Mouse (Mus musculus) embryo, embryonic 11.5 days (tissue): ENCODE measurements around the gene Lst1.
A peak's percentile ranks its signal among the peaks of the same experiment; 100 is the strongest.
"Not testable (repeated sequence)": the region's sequence is repeated elsewhere in the genome, so short reads cannot be mapped to it uniquely, and the experiment has no call there.

Experiments
- DNase-seq: peaks from one replicate; pipeline ENCODE4 v3.0.0-alpha.2; 2012; ENCODE audit warnings: low read depth, low spot score

Lst1 gene

GRCm38 (mm10) chr17:35187959-35188610, at the start of gene Lst1:
Gene Lst1 (minus strand): TSS chr17:35188439.
- no peak for DNase-seq

DNA sequence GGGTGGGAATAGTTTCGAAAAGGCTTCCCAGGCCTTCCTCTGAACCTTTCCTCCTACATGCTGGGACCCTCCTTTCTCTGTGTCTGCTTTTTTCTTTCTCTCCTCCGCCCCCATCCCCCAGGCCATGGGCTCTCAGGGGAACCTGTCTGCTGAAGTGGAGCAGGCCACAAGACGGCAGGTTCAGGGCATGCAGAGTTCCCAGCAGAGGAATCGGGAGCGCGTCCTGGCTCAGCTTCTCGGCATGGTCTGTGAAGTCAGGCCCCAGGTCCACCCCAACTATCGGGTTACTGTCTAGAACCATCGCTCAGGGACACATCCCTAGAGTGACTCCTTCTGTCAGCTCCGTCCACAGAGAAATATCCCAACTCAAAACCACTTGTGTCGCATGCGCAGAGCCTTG, 49.3 kb upstream of the Lst1 start:
- DNase-seq: no peak

DNA sequence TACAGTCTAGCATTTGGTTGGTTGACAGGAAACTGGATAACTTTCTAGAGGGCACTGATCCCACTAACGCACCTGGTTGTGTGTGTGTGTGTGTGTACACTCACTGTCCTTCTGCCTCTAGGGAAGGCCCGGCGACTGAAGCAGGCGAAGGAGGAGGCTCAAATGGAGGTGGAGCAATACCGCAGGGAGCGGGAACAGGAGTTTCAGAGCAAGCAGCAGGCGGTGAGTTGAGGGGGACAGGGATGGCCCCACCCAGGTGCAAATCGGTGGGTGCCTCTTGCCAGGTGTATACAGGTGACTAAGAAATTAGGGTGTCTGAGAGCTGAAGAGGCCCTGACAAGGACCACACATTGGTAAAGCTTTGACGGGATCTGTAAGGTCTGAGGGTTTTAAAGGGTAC, 48.8 kb upstream of the Lst1 start:
- no peak for DNase-seq

- DNase-seq: peak; percentile 88
These were observed 48.1 kb upstream of the Lst1 start for GRCm38 (mm10) chr17:35236390-35236746.

DNA sequence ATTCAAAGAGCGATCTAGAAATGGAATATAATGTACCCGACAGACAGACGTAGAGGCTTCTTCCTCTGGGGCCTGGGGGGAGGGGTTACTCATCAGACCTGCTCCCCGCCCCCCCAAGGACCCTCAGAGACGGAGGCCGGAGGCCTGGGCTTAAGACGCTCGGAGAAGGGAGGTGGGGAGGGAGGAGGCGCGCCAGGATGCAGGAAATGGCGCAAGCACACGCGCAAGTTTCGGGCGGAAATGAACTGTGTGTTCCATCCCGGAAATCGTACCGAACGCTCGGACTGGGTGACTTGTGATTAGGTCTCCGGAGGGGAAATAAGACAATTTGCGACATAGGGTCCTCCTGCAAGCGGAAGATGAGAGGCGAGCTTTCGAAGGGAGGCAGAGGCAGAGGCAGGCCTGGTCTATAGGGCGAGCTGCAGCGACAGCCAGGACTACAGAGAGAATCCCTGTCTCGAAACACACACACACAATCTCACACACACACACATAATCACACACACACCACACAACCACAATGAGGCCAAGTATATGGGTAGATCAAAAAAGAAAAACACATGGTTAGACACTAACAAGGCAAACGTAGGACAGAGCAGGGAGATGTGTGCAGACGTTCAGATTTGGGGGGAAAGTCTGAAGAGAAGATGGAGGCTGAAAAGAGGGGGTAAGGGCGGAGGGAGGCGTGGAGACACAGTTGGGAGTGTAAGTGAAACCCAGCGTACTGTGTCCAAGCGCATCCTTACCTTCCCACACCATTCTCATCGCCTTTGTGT, 47.6 kb upstream of the Lst1 start, which contains the start of gene Nfkbil1:
Nfkbil1 (minus strand) TSS at position 179 of the 776 bp plus-strand sequence.
- peak; percentile 93 for DNase-seq

DNA sequence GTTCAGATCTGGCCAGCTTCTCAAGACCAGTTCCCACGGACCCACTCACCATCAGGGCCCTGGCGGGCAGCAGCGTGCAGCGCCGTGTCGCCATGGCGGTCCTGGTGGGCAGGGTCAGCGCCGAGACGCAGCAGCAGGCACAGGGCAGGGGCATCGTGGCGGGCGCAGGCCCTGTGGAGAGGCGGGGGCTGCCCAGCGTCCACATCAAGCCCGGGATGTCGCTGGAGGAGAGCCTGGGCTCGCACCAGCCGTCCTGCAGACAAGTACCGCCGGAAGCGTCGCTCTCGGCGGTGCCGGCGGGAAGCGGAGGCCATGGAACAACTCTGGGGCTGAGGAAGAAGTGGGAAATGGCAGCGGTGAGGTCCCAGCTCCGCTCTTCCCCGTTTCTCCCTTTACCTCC, 46.7 kb upstream of the Lst1 start:
- no peak for DNase-seq

GRCm38 (mm10) chr17:35234090-35234489, 45.9 kb upstream of the Lst1 start:
- not testable (repeated sequence) for DNase-seq

GRCm38 (mm10) chr17:35233114-35233980, 45.1 kb upstream of the Lst1 start, which contains the start of gene Atp6v1g2:
Gene Atp6v1g2 (plus strand): TSS chr17:35233660.
- no peak for DNase-seq

GRCm38 (mm10) chr17:35232659-35233058, 44.4 kb upstream of the Lst1 start:
- no peak for DNase-seq

DNA sequence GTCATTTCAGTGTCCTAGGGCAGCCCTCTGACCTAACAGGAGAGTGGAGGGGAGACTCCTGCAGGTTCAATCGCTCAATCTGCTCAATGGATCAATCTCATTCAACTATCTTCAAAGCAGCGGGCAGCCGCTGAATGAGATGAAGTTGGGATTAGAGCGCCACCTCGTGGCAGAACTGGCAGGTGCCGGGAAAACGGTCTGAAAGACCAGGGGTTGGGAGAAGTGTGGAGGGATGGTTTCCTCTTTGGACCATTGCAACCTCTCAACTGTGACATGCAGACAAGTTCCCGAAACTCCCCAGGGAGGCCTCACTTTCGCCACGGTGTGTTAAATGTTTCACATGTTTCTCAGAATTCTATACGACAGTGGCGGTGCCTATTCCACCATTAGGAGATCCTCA, 43.8 kb upstream of the Lst1 start:
- peak; percentile 69 for DNase-seq

DNA sequence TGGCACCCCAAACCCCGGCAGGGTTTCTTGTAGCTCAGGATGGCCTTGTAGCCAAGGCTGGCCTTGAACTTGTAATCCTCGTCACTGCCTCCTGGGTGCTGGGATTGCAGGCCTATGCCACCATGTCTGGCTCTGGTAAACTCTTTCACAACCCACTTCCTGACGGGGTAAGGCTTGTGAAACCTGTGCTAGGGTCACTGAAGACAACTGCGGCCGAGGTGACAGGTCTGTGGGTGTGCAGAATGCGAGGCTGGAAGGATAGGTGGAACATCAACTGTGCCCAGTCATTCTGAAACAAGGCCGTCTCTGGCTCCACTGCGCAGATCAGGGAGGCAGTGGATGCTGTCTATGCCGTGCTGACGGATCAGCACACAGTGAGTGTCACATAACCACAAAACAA, 42.8 kb upstream of the Lst1 start:
- no peak for DNase-seq

- DNase-seq: no peak
These were observed 38.4 kb upstream of the Lst1 start for GRCm38 (mm10) chr17:35226561-35227046.

GRCm38 (mm10) chr17:35225456-35225855, 37.2 kb upstream of the Lst1 start:
- no peak for DNase-seq

- DNase-seq: no peak
These were observed 36.4 kb upstream of the Lst1 start for GRCm38 (mm10) chr17:35224641-35225040.

DNA sequence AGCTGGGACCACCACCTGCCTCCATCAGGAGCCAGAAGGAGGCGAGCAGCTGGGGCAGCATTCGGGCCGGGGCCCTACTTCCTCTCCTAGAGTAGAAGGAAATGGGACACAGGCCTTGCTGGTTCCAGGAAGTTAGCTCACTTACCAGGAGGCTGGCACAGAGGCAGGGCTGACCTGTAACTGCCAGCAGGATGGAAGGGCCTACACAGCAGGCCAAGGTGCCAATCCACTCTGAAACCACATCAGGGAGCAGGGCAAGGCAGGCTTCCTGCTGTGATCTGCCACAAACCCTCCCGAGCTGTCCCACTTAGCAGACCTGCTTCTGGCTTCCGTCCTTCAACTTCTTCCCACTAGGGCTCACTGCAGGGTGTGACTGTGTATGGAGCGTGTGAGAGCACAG, 34.1 kb upstream of the Lst1 start:
- no peak for DNase-seq

DNA sequence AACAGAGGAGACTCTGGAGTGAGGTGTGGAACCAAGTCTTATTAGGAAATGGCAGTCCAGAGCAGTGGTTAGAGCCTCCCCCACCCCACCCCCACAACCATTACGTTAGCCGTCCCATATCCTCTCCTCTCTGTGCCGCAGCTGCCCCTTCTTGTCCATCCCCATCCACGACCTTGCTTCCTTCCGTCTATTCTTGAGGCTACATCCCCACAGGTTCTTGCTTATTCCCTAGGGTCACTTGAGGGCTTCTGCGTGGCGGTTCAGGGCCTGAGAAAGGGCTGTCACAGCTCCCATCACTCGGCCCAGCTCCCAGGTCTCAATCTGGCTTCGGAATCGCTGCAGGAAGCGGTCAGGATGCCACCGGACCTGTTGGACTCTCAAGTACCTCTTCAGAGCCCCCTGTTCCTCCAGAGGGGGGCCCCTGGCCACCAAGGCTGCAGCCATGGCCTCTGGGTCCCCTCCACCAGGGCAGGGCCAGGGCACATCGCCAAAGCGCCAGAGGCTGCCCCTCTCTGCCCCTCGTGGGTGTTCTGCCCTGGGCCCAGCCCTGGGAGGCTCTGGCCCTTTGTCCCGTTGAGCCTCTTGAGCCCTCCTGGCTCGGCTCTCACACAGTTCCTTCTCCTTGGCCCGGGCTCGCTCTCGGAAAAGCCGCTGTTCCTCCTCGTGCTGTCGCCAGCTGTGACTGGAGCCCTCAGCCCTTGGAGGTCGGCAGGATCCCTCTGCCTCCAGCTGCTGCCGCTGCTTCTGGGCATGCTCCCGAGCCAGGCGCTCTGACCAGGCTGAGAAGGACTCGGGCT, 32.1 kb upstream of the Lst1 start, which contains the start of gene Gm16181:
Gm16181 (plus strand) TSS at position 679 of the 797 bp plus-strand sequence.
- no peak for DNase-seq

DNA sequence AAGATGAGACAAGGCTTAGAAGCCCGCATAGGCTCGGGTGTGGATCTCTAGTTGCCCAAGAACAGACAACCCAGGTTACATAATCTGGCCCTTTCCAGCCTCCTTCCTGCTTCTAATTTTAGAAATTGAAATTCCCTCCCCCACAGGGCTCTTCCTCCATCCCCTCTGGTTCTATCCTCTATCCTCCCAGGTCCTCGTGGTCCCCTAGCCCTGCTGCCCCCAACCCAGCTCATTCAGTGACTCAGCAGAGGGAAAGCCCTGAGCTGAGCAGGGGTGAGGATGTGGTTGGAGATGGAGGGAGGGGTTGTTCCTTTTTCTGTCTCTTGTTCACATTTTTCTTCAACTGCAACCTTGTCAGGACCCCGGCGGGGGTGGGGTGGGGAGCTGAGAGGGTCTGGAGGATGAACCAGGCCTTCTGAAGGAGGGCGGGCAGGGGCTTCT, 31.4 kb upstream of the Lst1 start:
- no peak for DNase-seq

DNA sequence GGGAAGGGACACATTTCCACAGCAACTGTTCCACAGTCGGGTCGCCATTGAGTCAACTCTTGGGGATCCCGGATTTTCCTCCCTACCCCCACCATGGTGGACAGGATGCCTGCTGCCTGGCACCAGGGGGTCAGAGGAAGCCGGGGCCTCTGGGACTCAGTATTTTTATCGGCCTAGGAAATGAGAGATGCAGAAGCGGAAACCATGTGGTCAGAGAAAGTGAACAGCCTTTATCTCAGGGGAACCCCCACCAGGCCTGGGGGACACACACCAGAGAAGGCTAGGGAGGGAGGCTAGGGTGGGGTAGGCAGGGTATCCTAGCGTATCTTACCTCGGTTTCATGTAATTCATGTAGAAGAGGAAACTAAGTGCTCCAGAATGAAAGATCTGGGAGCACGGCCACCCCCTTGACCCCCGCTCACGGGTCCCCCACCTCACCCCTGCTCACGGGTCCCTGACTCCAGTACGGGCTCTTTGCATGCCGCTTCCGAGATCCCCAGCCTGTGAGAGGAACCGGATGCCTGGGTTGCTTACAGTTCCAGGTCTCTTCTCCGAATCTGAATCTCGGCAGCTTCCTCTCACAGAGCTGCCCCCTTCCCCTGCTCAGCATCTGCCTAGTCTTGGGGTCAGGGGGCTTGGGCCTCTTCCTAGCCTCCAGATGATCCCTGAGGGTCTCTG, 30.4 kb upstream of the Lst1 start:
- DNase-seq: no peak

- no peak for DNase-seq
These were observed 24.8 kb upstream of the Lst1 start for GRCm38 (mm10) chr17:35213071-35213470.

GRCm38 (mm10) chr17:35210593-35210992, 22.4 kb upstream of the Lst1 start:
- DNase-seq: no peak
